Mouse (Mus musculus) C2C12 (cell line): ENCODE results near the gene Gtpbp8. TPM values are rescaled to one million over a fixed set of nuclear protein-coding genes. Genes with fewer than 3 reads are reported as not detected.

Experiments
- H3K27me3 ChIP-seq: one replicate; pipeline ENCODE4 v1.6.1; 2011; ENCODE audit not compliant: control insufficient read depth, insufficient read depth, insufficient read length
- H3K36me3 ChIP-seq: one replicate; pipeline ENCODE4 v1.6.1; 2011; ENCODE audit not compliant: control insufficient read depth, insufficient read depth
- H3K4me3 ChIP-seq: one replicate; pipeline ENCODE4 v1.5.1; 2011; ENCODE audit warnings: mild to moderate bottlenecking, control low read depth; ENCODE audit not compliant: poor library complexity, insufficient read depth, severe bottlenecking
- H3K79me2 ChIP-seq: one replicate; pipeline ENCODE4 v1.6.1; 2011; ENCODE audit not compliant: control insufficient read depth, insufficient read depth
- H3K79me3 ChIP-seq: one replicate; pipeline ENCODE4 v1.6.1; 2011; ENCODE audit warnings: low read depth, control low read depth
- H3ac ChIP-seq: one replicate; pipeline ENCODE3; 2011; ENCODE audit warnings: low read depth; ENCODE audit not compliant: control insufficient read depth, insufficient read length
- CEBPB ChIP-seq: IDR thresholded peaks from one replicate; pipeline ENCODE4 v1.6.1; 2011; ENCODE audit warnings: low read depth, mild to moderate bottlenecking, control low read depth, moderate library complexity
- CTCF ChIP-seq: IDR thresholded peaks from one replicate; pipeline ENCODE4 v1.5.1; 2011; ENCODE audit not compliant: control insufficient read depth, insufficient read depth, insufficient read length
- FOSL1 ChIP-seq: IDR thresholded peaks from one replicate; pipeline ENCODE4 v1.8.0; 2011; ENCODE audit warnings: mild to moderate bottlenecking, low read length; ENCODE audit not compliant: poor library complexity, insufficient read depth, severe bottlenecking
- MAX ChIP-seq: IDR thresholded peaks from one replicate; pipeline ENCODE4 v1.6.1; 2011; ENCODE audit warnings: mild to moderate bottlenecking, control low read depth
- MYOD1 ChIP-seq: IDR thresholded peaks from one replicate; pipeline ENCODE4 v1.6.1; 2011; ENCODE audit warnings: low read depth; ENCODE audit not compliant: control insufficient read depth, insufficient read length
- MYOG ChIP-seq: IDR thresholded peaks from one replicate; pipeline ENCODE4 v1.6.1; 2011; ENCODE audit not compliant: control insufficient read depth, insufficient read length; ENCODE audit errors: extremely low read depth
- USF1 ChIP-seq: IDR thresholded peaks from one replicate; pipeline ENCODE4 v1.6.1; 2011; ENCODE audit warnings: low read depth, mild to moderate bottlenecking, control low read depth, moderate library complexity
- polyA plus RNA-seq: library from polyadenylated mRNA; unstranded; fragments of >200 nt; fragmentation: generic; extraction: Trizol; gene quantifications from one replicate; pipeline ENCODE4 v1.2.1, GENCODE M21; 2012; ENCODE audit warnings: missing spikeins

The Gtpbp8 gene
- polyA plus RNA-seq, 1 experiment, result 6.8 TPM

- H3K27me3 ChIP-seq, result no peaks in the 10 kb centered on the region
- no peaks in the 10 kb centered on the region for H3K79me3 ChIP-seq
- TF ChIP-seq CTCF, result no peak
- TF ChIP-seq MAX, result no peak
- no peak for TF ChIP-seq MYOG
- no peak for TF ChIP-seq USF1
- TF ChIP-seq MYOD1, result no peak
- TF ChIP-seq FOSL1, result no peak
- TF ChIP-seq CEBPB, result no peak
- no peak overlapping the region for H3K4me3 ChIP-seq
- peaks cover 4% of the 10 kb centered on the region for H3K36me3 ChIP-seq
- no peak overlapping the region for H3ac ChIP-seq
- H3K79me2 ChIP-seq, result no peaks in the 10 kb centered on the region
These were observed 29.6 kb downstream of the Gtpbp8 start for GRCm38 (mm10) chr16:44716305-44717140.

DNA sequence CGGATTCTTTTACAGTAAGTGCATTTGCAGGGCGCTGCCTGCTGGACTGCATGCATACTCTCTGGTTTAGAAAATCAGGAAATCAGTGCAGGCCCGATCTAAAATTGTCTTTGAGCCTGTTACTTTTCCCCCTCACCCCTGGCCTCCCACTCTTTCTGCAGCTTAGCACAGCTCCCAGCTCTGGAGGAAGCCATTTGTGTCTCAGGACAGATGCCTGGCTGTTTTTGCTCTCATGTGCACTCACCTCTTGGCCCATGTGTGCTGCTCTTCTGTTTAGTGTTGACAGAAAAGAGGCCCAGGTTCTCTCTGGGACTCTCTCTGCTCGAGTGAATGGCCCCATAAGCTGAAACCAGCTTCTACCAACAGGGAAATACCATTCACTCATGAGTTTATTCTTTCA, 42.7 kb downstream of the Gtpbp8 start:
- Histone ChIP-seq H3K36me3 (no peaks in the 10 kb centered on the region), H3K27me3 (no peaks in the 10 kb centered on the region), H3K79me3 (no peaks in the 10 kb centered on the region), H3K4me3 (no peak overlapping the region), H3K79me2 (no peaks in the 10 kb centered on the region), H3ac (no peak overlapping the region)
- no peak for TF ChIP-seq MAX
- TF ChIP-seq MYOG, result no peak
- TF ChIP-seq CEBPB, result no peak
- no peak for TF ChIP-seq MYOD1
- TF ChIP-seq FOSL1, result no peak
- TF ChIP-seq USF1, result no peak
- TF ChIP-seq CTCF, result no peak

- TF ChIP-seq MAX, result no peak
- TF ChIP-seq CEBPB, result no peak
- no peak for TF ChIP-seq FOSL1
- no peak for TF ChIP-seq USF1
- no peak for TF ChIP-seq MYOG
- no peak for TF ChIP-seq CTCF
- no peak for TF ChIP-seq MYOD1
- Histone ChIP-seq H3K4me3 (no peak overlapping the region), H3K79me3 (no peaks in the 10 kb centered on the region), H3K27me3 (no peaks in the 10 kb centered on the region), H3ac (no peak overlapping the region), H3K79me2 (no peaks in the 10 kb centered on the region), H3K36me3 (no peaks in the 10 kb centered on the region)
These were observed 43.9 kb downstream of the Gtpbp8 start for GRCm38 (mm10) chr16:44702272-44702671.

GRCm38 (mm10) chr16:44701155-44701554, 45.0 kb downstream of the Gtpbp8 start:
- Histone ChIP-seq H3K4me3 (no peak overlapping the region), H3K36me3 (no peaks in the 10 kb centered on the region), H3K79me2 (no peaks in the 10 kb centered on the region), H3K27me3 (no peaks in the 10 kb centered on the region), H3K79me3 (no peaks in the 10 kb centered on the region), H3ac (no peak overlapping the region)
- TF ChIP-seq CEBPB, result no peak
- no peak for TF ChIP-seq USF1
- TF ChIP-seq CTCF, result no peak
- TF ChIP-seq MAX, result no peak
- no peak for TF ChIP-seq MYOG
- no peak for TF ChIP-seq MYOD1
- TF ChIP-seq FOSL1, result no peak

GRCm38 (mm10) chr16:44697473-44698205, 48.5 kb downstream of the Gtpbp8 start:
- H3K4me3 ChIP-seq, result no peak overlapping the region
- no peaks in the 10 kb centered on the region for H3K79me2 ChIP-seq
- TF ChIP-seq CTCF (no peak), FOSL1 (no peak), MYOD1 (no peak), CEBPB (no peak), MYOG (no peak), MAX (no peak)
- no peaks in the 10 kb centered on the region for H3K79me3 ChIP-seq
- no peaks in the 10 kb centered on the region for H3K27me3 ChIP-seq
- no peaks in the 10 kb centered on the region for H3K36me3 ChIP-seq
- H3ac ChIP-seq, result no peak overlapping the region
